Mouse (Mus musculus) c-Kit-positive CD71-positive TER-119-negative erythroid progenitor cells, embryonic 14.5 days (primary cell): Measurements from ENCODE around the gene Tmem132b.

ENCODE experiments used
- DNase-seq: peaks from one replicate; pipeline ENCODE4 v3.0.0-alpha.2; 2013; ENCODE audit warnings: low read depth

Gene Tmem132b

GRCm38 (mm10) chr5:125772238-125772637, 240.7 kb downstream of the Tmem132b start:
- no peak for DNase-seq

- no peak for DNase-seq
These were observed 241.2 kb downstream of the Tmem132b start for GRCm38 (mm10) chr5:125772756-125773155.

- no peak for DNase-seq
These were observed 248.8 kb downstream of the Tmem132b start for GRCm38 (mm10) chr5:125780332-125780731.

GRCm38 (mm10) chr5:125792643-125793042, 261.1 kb downstream of the Tmem132b start:
- DNase-seq: no peak

GRCm38 (mm10) chr5:125794318-125794717, 262.7 kb downstream of the Tmem132b start:
- DNase-seq: no peak

- DNase-seq: no peak
These were observed 268.0 kb downstream of the Tmem132b start for GRCm38 (mm10) chr5:125799622-125800021.

- no peak for DNase-seq
These were observed 268.5 kb downstream of the Tmem132b start for GRCm38 (mm10) chr5:125800025-125800424.

GRCm38 (mm10) chr5:125802801-125803200, 271.2 kb downstream of the Tmem132b start:
- no peak for DNase-seq

GRCm38 (mm10) chr5:125805327-125805726, 273.8 kb downstream of the Tmem132b start:
- DNase-seq: no peak

- no peak for DNase-seq
These were observed 276.3 kb downstream of the Tmem132b start for GRCm38 (mm10) chr5:125807861-125808260.

GRCm38 (mm10) chr5:125829342-125829741, 297.8 kb downstream of the Tmem132b start:
- no peak for DNase-seq

- DNase-seq: no peak
These were observed 304.3 kb downstream of the Tmem132b start for GRCm38 (mm10) chr5:125835890-125836289.

- DNase-seq: no peak
These were observed 305.2 kb downstream of the Tmem132b start for GRCm38 (mm10) chr5:125836761-125837160.
